Mouse (Mus musculus) yolk sac, embryonic 10.5 days (tissue): ENCODE results near the gene C130074G19Rik.

Experiments
- DNase-seq: peaks from one replicate; pipeline ENCODE4 v3.0.0-alpha.2; 2017; ENCODE audit warnings: low spot score

C130074G19Rik gene

DNA sequence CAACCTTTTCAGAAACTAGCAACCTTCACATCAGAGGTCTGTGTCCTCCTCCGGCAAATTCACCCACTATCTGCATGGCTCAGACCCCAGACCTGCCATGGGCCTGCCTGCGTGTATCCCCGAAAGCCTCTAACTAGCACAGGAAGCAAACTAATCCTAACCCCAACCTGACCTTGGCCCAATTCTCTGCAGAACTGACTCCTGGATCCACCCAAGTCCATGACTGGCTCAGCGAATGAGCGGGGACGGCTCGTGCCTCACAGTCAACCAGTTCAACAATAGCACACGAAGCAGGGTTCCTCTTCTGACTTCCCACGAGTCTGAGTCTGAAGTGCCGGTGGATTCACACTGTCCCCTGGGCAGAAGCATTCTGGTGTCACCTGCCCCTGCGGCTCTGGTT, 9.1 kb downstream of the C130074G19Rik start:
- no peak for DNase-seq

DNA sequence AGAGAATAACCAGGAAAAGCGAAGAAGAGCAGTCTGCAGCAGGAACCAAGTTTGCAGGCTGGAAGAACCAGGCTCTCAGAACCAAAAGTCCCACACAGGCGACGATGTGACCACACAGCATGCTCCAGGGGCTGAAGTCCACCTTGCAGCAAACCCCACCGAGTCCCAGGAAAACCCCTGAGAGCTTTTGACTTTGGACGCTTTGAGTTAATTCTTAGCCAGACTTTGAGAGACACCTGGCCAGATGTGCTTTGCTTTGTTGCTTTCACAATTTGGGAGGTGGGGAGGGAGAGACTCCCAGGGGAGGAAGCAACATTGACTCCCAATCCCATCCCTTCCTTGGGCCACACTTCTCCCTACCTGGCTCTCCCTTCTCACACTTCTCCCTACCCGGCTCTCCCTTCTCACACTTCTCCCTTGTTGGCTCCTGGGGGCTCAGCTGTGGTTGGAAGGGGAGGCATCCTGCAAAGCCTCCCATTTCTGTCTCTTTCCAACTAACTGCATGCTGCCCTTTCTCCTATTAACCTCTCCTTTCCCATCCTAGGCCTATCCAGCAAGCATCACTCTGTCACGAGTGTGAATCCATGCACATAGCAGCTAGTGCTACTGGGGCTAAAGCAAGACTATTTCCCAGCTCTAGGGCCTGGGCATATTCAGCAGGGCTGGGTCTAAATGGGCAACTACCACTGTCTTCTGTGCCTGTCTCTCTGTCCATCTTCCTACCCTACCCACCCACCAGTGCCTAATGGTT, 10.8 kb downstream of the C130074G19Rik start:
- peak; percentile 85 for DNase-seq

DNA sequence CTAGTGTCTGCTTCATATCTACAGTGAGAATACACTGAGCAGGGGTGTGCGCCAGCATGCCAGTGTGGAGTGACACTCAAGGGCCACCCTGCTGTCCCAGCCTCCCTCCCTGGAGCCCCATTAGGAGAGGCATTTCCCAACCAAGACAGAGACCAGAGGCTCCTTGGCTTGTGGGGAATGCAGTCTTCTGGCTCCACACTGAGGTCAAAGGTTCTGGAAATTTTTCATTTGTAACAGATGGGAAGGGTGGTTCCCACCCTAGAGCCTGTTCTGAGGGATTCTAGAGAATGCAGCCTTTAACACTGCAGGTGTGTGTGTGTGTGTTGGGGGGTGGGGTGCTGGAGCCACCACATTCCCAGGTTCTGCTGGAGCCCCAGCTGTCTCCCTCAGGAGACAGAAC, 11.5 kb downstream of the C130074G19Rik start:
- peak; percentile 79 for DNase-seq

DNA sequence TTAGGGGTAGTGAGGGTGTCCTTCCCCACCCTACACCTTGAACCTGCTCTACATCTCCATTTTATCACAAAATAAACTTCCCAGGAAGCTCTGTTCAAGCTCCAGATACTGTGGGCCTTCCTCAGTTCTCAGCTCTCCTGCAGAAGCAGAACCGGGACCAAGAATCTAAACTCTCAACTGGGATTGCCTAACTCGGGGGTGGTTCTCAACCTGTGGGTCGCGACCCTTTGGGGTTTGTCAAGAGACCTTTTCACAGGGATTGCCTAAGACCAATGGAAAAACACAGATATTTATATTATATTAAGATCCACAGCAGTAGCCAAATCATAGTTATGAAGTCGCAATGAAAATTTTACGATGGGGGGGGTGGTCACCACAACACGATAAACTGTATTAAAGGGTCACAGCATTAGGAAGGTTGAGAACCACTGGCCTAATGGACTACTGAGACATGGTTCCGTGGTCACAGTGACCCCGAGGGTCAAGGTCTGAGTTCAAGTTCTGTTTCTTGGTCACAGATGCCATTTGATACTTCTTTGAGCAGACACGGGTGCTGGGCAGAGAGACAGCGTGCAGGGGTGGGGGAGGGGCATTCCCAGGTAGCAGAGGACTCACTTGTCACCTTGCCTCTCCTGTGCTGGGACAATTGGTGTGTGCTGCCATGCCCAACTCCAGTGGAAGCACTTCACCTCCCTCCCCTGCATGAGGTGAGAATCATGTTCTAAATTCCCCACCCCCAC, 12.2 kb downstream of the C130074G19Rik start:
- DNase-seq: no peak

DNA sequence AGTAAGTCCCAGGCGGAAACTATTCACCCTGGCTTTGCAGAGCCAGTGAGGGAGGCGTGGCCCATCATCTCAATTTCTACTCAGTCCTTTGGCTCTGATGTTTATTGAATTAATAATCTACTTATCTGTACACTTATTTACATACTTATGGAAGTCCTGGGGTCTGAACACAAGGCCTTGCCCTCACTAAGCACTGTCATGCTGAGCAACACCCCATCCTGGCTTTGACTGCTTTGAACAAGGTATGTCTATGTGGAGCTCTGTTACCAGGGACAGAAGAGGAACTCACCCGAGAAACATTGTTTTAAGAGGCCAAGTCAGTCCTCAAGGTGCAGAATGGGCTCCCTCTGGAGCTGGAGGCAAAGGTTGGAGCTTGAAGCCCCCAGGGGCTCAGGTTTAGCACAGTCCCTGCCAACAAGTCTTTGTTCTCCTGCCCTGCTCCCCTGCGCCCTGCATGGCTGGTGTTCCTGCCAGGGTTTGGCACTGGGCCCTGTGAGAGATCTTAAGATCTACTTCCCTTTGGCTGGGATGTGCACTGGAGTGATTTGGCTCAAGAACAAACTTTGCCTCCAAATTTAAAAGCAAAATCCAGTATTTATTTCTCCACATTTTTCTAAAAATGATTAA, 13.0 kb downstream of the C130074G19Rik start:
- no peak for DNase-seq

DNA sequence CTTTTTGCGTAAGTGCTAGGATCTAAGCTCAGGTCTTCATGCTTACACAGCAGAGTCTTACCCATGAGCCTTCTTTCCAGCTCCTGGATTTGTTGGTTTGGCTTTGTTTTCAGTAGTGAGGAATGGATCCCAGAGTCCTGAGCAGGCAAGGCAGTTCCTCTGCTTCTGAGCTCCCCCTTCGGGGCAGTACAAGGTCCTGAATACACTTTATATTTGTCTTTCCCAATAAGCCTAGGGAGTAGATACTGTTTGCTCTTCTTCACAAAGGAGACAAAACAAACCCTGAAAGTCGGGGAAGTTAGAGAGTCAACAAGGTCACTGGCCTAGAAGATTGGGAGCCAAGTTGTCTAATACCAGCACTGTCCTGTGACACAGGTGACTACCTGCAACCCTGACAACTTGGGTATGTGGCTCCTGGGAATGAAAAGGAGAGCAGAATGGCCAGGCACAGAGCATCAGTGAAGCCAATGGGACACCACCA, 15.3 kb downstream of the C130074G19Rik start:
- peak; percentile 79 for DNase-seq

DNA sequence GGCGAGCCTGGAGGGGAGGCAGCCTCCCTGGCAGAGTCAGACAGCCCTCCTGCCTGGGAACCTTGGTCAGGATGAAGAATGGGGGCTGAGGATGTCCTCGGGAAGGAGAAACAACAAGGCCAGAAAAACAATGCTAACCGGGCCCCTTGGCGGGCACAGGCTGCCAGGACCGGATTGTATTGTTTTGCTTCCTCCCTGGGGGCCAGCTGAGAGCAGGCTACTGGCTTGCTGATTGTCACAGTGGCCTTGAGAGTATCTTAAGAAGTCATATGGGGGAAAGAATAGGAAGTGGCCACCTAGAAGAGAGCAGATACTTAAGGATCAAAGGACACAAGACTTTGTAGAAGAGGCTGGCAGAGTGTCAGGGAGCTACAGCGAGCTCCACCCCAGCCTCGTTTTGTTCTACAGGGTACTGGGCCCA, 18.6 kb downstream of the C130074G19Rik start:
- no peak for DNase-seq

DNA sequence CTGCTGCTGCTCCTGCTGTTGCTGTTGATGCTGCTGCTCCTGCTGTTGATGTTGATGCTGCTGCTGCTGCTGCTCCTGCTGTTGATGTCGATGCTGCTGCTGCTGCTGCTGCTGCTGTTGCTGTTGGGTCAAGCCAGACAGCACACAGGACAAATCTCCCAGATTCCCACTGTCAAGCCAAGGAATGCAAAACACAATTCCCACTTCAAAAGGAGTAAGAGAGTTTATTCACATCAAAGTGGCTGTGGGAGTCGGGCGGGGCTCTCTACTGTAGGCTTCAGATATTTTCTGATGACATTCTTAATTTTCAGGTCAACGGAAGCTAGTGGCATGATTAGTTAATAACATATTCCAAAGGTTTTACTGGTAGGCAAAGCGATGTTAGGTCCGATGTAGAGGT, 20.4 kb downstream of the C130074G19Rik start:
- DNase-seq: no peak

DNA sequence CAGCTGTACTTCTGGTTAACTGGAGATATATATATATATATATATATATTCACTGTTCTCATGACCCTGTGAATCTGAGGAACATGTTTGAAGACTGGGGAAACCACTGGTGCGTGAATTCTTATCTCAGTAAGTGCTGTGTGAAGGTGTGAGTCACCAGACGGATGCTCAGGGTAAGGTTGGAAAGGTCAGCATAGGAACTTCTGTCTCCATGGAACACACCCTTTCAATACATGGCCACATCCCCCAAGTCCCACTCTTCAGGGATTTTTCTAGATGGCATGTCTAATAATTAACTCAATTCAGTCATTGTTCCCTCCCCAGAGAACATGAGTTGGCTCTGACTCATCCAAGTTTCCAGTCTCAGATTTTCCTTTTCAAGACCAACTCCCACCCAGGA, 21.5 kb downstream of the C130074G19Rik start:
- DNase-seq: no peak

DNA sequence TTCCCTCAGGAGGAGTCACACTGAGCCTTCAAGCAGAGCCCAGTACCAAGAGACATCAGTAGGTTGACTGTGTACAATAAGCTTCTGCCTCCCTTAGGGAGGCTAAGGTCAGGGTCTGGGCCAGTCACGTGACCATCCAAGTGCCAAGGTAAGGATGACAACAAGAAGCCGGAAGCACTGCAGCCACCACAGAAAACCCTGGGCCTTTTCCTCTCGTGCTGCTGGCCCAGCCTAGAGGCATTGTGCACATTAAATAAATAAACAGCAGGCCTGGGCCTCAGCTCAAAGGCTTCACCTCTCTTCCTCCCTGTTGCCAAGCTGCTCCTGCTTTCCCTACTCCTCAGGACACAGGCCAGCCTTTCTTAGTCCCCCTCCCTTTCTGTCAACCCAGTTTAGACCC, 22.7 kb downstream of the C130074G19Rik start:
- DNase-seq: no peak

DNA sequence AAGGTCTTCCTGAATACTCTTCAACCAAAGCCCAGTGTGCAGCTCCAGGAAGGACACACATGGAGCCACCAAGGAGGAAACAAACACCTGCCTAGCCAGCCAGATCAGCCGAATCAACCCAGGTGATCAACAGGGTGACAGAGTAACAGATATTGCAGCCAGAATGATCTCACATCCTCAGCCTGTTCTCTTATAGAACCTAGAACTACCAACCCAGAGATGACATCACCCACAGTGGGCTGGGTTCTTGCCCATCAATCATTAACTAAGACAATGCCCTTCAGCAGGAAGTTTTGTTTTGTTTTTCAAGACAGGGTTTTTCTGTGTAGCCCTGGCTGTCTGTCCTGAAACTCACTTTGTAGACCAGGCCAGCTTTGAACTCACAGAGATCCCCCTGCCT, 24.8 kb downstream of the C130074G19Rik start:
- peak; percentile 64 for DNase-seq

DNA sequence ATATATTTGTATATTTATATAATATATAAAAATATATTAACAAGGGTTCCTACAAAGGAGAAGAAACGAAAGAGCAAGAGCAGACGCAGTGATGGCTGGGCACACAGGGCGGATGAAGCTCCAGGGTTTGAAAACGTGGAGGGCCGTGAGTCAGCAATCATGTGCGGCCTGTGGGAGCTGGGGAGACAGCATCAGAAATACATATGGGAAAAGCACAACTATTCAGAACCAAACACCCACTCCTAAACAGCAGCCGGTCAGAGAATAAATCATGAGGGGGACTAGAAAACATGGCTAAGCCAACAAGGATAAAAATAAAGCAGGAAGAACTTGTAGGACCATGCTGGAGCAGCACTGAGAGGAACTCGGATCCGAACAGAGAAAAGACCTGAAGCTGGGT, 25.8 kb downstream of the C130074G19Rik start:
- DNase-seq: no peak

DNA sequence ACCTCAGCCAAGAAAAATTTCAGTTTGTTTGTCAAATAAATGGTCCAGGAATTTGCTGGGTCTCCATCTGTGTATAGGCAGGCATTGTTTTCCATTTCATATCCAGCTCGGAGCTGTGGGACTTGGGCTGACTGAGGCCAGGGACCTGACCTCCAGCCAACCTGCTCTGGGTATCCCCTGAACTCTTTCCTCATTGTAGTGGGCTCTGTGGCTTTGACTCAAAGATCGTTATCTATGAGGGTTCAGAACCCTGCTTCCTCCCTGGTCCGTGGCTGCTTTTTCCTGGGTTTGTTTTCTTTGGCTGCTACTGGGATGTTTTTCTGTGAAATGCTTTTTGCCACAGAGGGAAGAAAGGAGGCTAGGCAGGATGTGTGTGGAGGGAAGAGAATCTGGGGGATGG, 29.1 kb downstream of the C130074G19Rik start:
- no peak for DNase-seq

DNA sequence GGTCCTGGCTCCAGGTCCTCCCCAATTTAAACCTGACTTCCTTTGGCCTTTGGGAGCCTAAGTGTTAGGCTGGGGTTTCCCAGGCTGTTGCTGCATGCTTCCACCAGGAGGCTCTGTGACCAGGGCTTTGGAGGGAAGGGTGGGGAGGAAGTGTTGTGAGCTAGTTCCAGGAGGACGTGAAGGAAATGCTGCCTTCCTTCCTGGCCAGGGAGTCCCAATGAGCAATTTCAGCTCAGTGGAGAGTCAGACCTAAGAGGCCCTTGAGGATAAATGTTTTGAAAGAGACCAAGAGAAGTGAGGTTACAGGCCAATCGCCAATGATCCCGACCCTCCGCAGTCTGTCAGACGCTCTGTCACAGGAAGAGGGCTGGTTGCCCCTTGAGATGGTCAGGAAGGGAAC, 29.7 kb downstream of the C130074G19Rik start:
- peak; percentile 77 for DNase-seq

DNA sequence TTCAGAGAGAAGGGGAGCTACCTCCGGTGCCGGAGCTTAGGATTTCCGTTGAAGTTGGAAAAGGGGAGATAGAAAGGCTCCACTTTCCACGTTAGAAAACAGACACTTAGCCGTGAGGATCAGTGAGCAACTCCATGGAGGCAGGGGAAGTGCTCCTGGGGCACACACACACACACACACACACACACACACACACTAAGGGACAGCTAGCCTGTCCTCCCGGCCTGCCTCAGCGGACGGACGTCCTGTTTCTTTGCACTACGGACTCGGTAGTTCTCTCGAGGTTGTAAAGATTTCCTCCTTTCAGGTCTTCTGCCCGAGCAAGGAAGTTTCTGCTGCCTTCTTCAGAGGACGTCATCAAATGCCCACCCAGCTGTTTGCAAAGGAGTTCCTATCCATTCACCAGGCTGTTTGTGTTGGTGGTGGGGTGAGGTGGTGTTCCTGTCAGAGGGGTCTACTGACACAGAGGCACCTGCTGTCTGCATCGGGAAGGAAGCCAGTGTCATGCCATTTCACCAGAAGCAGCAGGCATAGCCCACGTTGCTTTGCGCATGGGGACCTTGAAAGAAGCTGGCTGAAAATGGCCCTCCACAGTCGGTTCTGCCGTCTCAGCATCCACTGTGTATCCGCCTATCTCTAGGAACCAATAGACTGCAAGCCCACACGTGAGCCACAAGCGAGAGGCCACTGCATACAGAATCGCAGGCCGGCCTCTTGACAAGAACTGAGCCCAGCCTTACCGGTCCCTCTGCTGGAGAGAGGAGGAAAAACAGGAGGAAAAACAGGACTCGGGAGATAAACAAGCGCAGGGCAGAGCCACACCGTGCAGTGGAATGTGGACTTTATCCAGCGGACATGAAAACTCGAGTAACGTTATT, 31.0 kb downstream of the C130074G19Rik start:
- peak; percentile 92 for DNase-seq

DNA sequence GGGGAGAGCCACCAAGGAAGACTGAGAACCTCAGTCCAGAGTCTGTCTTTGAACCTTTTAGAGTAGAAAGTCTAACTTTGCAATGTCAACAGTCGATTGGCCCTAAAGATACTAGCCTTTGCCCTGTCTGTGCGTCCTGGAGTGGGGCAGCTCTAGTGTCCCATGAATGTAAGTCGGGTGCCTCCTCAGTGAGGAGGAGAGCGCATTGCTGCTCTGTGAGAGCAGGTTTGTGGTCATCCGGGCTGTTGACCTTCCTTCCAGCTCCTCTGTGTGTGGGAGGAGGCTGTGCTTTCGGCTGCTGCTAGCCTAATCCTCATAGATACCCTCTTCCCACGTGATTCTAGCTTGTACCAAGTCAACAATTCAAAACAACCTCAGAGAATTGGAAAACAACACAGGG, 31.9 kb downstream of the C130074G19Rik start:
- peak; percentile 66 for DNase-seq

DNA sequence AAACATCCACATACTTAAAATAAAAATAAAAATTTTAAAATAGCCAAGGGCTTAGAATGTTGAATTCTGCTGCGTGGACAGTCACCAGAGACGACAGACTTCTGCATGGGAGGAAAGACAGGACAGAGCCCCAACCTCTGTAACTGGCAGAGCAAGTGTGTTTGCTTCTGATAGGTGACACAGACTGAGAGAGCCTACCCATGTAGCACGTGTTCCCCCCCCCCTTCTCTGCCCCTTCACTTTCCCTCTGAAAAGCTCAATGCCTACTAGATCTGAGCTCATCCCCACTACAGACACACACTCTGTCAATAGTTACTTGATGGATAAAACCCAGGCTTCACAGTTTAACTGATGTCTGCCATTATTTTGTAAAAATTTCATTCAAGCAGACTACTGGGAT, 36.0 kb downstream of the C130074G19Rik start:
- no peak for DNase-seq

DNA sequence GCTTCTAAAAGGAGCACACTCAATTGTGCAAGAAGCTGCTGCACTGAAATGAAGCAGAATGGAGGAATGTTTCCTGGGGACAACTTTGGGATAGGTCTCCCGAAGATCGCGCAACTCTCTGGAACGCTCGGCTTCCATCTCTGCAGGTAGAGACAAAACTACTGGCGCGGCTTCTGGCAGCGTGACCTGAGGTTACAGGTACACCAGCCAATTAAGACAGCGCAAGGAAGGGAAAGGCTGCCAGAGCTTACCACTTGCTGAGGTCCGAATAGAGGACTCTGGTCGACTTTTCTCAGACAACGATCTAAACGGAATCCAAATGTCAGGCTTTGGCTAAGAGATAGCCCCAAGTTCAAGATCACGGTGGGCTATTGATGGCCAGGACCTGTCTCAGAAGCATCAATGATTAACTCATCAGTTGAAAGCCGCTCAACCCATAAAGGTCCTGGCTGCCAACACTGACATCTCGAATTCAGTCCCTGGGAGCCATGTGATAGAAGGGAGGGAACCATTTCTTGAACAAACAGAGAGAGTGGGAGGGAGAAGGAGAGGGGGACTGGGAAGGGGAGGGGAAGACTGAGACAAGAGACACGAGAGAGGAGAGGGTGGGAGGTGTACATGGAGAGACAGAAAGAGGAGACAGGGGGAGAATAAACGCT, 36.8 kb downstream of the C130074G19Rik start, which contains the start of gene Marc2:
Gene Marc2, minus strand, starts transcription at position 360 of the 659 bp plus-strand sequence.
- peak; percentile 66 for DNase-seq

DNA sequence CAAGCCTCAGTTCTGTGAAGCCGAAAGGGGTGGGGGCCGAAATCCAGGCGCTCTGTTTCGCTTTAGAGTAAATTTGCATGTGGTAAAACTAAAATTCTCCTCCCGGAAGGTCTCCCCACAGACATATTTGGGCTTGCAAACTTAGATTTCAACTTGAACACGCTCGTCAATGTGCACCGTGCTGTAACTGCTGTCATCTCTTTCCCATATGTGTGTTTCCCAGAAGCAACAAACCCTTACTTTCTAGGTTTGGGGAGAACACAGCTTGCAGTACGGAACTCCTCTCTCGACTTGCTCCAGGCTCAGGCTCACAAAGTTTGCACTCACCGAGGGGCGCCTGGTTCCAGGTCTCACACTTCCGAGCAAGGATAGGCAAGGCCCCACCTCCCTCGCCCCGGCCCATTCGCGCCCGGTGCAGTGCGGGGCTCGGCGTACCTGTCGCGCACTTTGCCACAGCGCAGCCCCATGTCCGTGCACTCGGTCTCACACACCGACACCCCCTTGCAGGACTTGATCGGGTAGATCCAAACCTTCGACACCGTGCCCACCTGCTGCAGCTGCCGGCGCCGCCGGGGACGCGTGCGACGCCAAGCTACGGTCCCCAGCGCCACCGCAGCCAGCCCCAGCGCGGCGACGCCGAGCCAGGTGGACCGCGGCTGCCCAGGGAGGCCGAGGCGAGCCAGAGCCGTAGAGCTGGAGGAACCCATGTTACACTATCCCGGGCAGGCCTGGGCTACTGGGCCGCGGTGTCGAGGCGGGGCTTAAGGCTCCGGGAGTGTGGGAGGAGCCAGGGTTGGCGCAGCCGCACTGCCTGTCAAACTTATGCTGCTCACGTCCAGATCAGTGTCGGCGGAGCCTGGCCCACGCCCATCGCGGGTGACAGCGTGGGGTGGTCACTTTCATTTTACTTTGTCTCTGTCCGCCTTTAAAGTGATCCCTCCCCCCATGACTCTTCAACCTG, 37.6 kb downstream of the C130074G19Rik start:
- peak; percentile 91 for DNase-seq
